Mouse (Mus musculus): ENCODE data around the gene Ntrk3. TPM values are rescaled to one million over a fixed set of nuclear protein-coding genes. Genes with fewer than 3 reads are reported as not detected.

Ntrk3 gene
- polyA plus RNA-seq, 1 experiment from 2014 or later = 1.3 TPM

DNA sequence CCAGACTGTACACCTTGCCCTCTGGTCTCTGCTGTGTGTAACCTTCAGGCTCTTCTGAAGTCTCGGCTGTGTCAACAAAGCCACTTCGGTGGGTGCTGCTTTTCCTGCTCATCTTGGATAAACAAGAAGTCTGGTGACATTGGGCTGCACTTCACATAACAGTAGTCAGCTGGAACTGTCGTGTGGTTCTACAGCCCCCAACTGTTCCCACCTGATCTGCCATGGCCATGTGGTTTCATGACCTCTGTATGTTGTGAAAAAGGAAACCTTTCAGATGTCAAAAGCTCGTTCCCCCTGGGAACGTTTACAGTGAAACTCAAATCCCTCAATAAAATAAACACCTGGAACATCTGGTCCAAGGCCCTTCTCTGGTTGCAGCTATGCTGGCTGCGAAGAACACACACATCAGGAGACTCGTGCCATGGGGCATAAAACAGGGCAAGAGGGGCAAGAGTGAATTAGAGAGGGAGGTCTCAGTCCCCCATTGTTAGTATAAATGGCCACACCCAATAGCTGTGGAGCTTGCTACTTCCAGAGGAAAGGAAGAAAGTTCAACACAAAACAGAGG, 222.7 kb downstream of the Ntrk3 start:
- H3K4me2 ChIP-seq (ENCODE audit: low read length) = no peak overlapping the region
- no peaks in the 10 kb centered on the region for H3K9me3 ChIP-seq (replicated peaks; ENCODE audit: low read length)
- no peak for TF ChIP-seq CTCF (IDR thresholded peaks at IDR 0.05; ENCODE audit: low read depth)
- no peaks in the 10 kb centered on the region for H3K27me3 ChIP-seq (ENCODE audit: insufficient read depth, low read length)
- no peak overlapping the region for H3K4me3 ChIP-seq (replicated peaks; ENCODE audit: low read depth, low read length)
- DNase-seq (ENCODE audit: low spot score) = peak; percentile 39
- H3K36me3 ChIP-seq (ENCODE audit: insufficient read depth, low read length) = no peaks in the 10 kb centered on the region
- no peak overlapping the region for H3K27ac ChIP-seq
- H3K4me1 ChIP-seq (replicated peaks; ENCODE audit: insufficient read depth, low read length) = no peaks in the 10 kb centered on the region
- WGBS = 19% methylated on average over 7 of the region's 7 CpGs
- ATAC-seq (replicated peaks; ENCODE audit: low FRiP score, low read depth) = no peak
- H3K9ac ChIP-seq (ENCODE audit: low read depth, low read length) = no peak overlapping the region

GRCm38 (mm10) chr7:78507032-78507611, 230.7 kb downstream of the Ntrk3 start:
- Histone ChIP-seq H3K9me3 (replicated peaks; ENCODE audit: low read length) (no peaks in the 10 kb centered on the region), H3K4me2 (ENCODE audit: low read length) (no peak overlapping the region), H3K9ac (ENCODE audit: low read depth, low read length) (no peak overlapping the region), H3K4me3 (replicated peaks; ENCODE audit: low read depth, low read length) (no peak overlapping the region), H3K36me3 (ENCODE audit: insufficient read depth, low read length) (no peaks in the 10 kb centered on the region), H3K27ac (no peak overlapping the region), H3K27me3 (ENCODE audit: insufficient read depth, low read length) (no peaks in the 10 kb centered on the region), H3K4me1 (replicated peaks; ENCODE audit: insufficient read depth, low read length) (no peaks in the 10 kb centered on the region)
- WGBS = 61% methylated on average over 2 of the region's 2 CpGs
- ATAC-seq (replicated peaks; ENCODE audit: low FRiP score, low read depth) = no peak
- DNase-seq (ENCODE audit: low spot score) = no peak
- TF ChIP-seq CTCF (IDR thresholded peaks at IDR 0.05; ENCODE audit: low read depth) = no peak

DNA sequence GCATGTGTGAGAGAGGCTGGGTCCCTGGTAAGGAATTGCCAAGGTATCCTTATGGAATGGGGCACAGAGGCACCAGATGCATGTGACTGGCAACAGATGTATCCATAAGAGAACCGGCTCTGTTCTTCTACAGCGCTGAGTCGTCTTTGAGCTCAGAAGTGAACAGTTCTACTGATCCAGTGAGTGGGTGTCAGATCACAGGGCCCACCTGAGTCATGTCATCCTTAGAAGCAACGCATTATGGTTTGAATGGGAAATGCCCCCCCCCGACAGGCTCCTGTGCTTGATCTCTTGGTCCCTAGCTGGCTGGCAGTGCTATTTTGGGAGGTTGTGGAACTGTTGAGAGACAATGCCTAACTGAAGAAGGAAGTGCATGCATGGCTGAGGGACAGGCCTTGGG, 236.9 kb downstream of the Ntrk3 start:
- ATAC-seq (replicated peaks; ENCODE audit: low FRiP score, low read depth) = no peak
- WGBS = 86% methylated on average over 5 of the region's 5 CpGs
- Histone ChIP-seq H3K9ac (ENCODE audit: low read depth, low read length) (no peak overlapping the region), H3K4me3 (replicated peaks; ENCODE audit: low read depth, low read length) (no peak overlapping the region), H3K4me1 (replicated peaks; ENCODE audit: insufficient read depth, low read length) (no peaks in the 10 kb centered on the region), H3K36me3 (ENCODE audit: insufficient read depth, low read length) (no peaks in the 10 kb centered on the region), H3K9me3 (replicated peaks; ENCODE audit: low read length) (no peaks in the 10 kb centered on the region), H3K27me3 (ENCODE audit: insufficient read depth, low read length) (no peaks in the 10 kb centered on the region), H3K27ac (no peak overlapping the region), H3K4me2 (ENCODE audit: low read length) (no peak overlapping the region)
- TF ChIP-seq CTCF (IDR thresholded peaks at IDR 0.05; ENCODE audit: low read depth) = no peak
- no peak for DNase-seq (ENCODE audit: low spot score)

- no peak for TF ChIP-seq CTCF (IDR thresholded peaks at IDR 0.05; ENCODE audit: low read depth)
- no peak overlapping the region for H3K4me3 ChIP-seq (replicated peaks; ENCODE audit: low read depth, low read length)
- no peak for ATAC-seq (replicated peaks; ENCODE audit: low FRiP score, low read depth)
- no peak for DNase-seq (ENCODE audit: low spot score)
- no peaks in the 10 kb centered on the region for H3K4me1 ChIP-seq (replicated peaks; ENCODE audit: insufficient read depth, low read length)
- WGBS = 71% methylated on average over 1 of the region's 1 CpGs
- no peaks in the 10 kb centered on the region for H3K9me3 ChIP-seq (replicated peaks; ENCODE audit: low read length)
- H3K27ac ChIP-seq = no peak overlapping the region
- no peaks in the 10 kb centered on the region for H3K36me3 ChIP-seq (ENCODE audit: insufficient read depth, low read length)
- H3K27me3 ChIP-seq (ENCODE audit: insufficient read depth, low read length) = no peaks in the 10 kb centered on the region
- H3K4me2 ChIP-seq (ENCODE audit: low read length) = no peak overlapping the region
- H3K9ac ChIP-seq (ENCODE audit: low read depth, low read length) = no peak overlapping the region
Observed at GRCm38 (mm10) chr7:78499970-78500369, 237.8 kb downstream of the Ntrk3 start.

- no peak for TF ChIP-seq CTCF (IDR thresholded peaks at IDR 0.05; ENCODE audit: low read depth)
- WGBS = 84% methylated on average over 4 of the region's 4 CpGs
- DNase-seq (ENCODE audit: low spot score) (no peak), ATAC-seq (replicated peaks; ENCODE audit: low FRiP score, low read depth) (no peak)
- Histone ChIP-seq H3K4me3 (replicated peaks; ENCODE audit: low read depth, low read length) (no peak overlapping the region), H3K27me3 (ENCODE audit: insufficient read depth, low read length) (no peaks in the 10 kb centered on the region), H3K27ac (no peak overlapping the region), H3K4me1 (replicated peaks; ENCODE audit: insufficient read depth, low read length) (no peaks in the 10 kb centered on the region), H3K36me3 (ENCODE audit: insufficient read depth, low read length) (no peaks in the 10 kb centered on the region), H3K9me3 (replicated peaks; ENCODE audit: low read length) (no peaks in the 10 kb centered on the region), H3K4me2 (ENCODE audit: low read length) (no peak overlapping the region), H3K9ac (ENCODE audit: low read depth, low read length) (no peak overlapping the region)
Observed at GRCm38 (mm10) chr7:78498356-78498755, 239.5 kb downstream of the Ntrk3 start.

DNA sequence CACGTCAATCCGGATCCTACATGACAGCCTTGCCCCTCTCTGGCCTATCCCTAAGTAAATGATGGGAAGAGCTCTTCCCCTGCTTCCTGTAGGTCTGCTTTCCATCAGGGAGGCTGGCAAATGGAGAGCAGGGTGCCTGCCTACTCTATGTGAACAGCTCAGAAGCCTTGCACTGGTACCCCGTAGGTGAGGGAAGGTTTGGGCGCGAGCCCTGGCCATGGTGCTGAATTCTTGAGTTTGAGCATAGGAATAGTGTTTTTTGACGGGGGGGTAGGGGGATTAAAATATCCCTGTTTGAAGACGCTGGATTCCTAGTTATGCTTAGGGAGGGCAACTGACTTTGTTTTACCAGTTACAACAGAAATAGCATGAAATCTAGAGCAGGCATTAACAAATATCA, 240.0 kb downstream of the Ntrk3 start:
- DNase-seq (ENCODE audit: low spot score) (peak; percentile 46), ATAC-seq (replicated peaks; ENCODE audit: low FRiP score, low read depth) (no peak)
- TF ChIP-seq CTCF (IDR thresholded peaks at IDR 0.05; ENCODE audit: low read depth) = no peak
- Histone ChIP-seq H3K36me3 (ENCODE audit: insufficient read depth, low read length) (no peaks in the 10 kb centered on the region), H3K4me3 (replicated peaks; ENCODE audit: low read depth, low read length) (no peak overlapping the region), H3K9me3 (replicated peaks; ENCODE audit: low read length) (no peaks in the 10 kb centered on the region), H3K4me1 (replicated peaks; ENCODE audit: insufficient read depth, low read length) (no peaks in the 10 kb centered on the region), H3K27ac (no peak overlapping the region), H3K4me2 (ENCODE audit: low read length) (no peak overlapping the region), H3K27me3 (ENCODE audit: insufficient read depth, low read length) (no peaks in the 10 kb centered on the region), H3K9ac (ENCODE audit: low read depth, low read length) (no peak overlapping the region)
- WGBS = 50% methylated on average over 7 of the region's 7 CpGs

- H3K4me1 ChIP-seq (replicated peaks; ENCODE audit: insufficient read depth, low read length) = no peaks in the 10 kb centered on the region
Observed at GRCm38 (mm10) chr7:78493591-78493990, 244.2 kb downstream of the Ntrk3 start.

More at GRCm38 (mm10) chr7:78493591-78493990, 244.2 kb downstream of the Ntrk3 start:
- Histone ChIP-seq H3K9me3 (replicated peaks; ENCODE audit: low read length) (no peaks in the 10 kb centered on the region), H3K36me3 (ENCODE audit: insufficient read depth, low read length) (no peaks in the 10 kb centered on the region), H3K27me3 (ENCODE audit: insufficient read depth, low read length) (no peaks in the 10 kb centered on the region), H3K4me2 (ENCODE audit: low read length) (no peak overlapping the region), H3K9ac (ENCODE audit: low read depth, low read length) (no peak overlapping the region), H3K4me3 (replicated peaks; ENCODE audit: low read depth, low read length) (no peak overlapping the region), H3K27ac (no peak overlapping the region)
- no peak for DNase-seq (ENCODE audit: low spot score)
- WGBS = 91% methylated on average over 7 of the region's 7 CpGs
- TF ChIP-seq CTCF (IDR thresholded peaks at IDR 0.05; ENCODE audit: low read depth) = no peak
- ATAC-seq (replicated peaks; ENCODE audit: low FRiP score, low read depth) = no peak

Measured in kidney, postnatal 0 days (tissue).